Mouse (Mus musculus) kidney, adult 9 months (tissue): ENCODE results near the gene Cdc5l.
"Not testable (repeated sequence)": the region's sequence is repeated elsewhere in the genome, so short reads cannot be mapped to it uniquely, and the experiment has no call there.

ENCODE experiments used
- DNase-seq: peaks from one replicate; pipeline ENCODE4 v3.0.0; 2022

Cdc5l gene

DNA sequence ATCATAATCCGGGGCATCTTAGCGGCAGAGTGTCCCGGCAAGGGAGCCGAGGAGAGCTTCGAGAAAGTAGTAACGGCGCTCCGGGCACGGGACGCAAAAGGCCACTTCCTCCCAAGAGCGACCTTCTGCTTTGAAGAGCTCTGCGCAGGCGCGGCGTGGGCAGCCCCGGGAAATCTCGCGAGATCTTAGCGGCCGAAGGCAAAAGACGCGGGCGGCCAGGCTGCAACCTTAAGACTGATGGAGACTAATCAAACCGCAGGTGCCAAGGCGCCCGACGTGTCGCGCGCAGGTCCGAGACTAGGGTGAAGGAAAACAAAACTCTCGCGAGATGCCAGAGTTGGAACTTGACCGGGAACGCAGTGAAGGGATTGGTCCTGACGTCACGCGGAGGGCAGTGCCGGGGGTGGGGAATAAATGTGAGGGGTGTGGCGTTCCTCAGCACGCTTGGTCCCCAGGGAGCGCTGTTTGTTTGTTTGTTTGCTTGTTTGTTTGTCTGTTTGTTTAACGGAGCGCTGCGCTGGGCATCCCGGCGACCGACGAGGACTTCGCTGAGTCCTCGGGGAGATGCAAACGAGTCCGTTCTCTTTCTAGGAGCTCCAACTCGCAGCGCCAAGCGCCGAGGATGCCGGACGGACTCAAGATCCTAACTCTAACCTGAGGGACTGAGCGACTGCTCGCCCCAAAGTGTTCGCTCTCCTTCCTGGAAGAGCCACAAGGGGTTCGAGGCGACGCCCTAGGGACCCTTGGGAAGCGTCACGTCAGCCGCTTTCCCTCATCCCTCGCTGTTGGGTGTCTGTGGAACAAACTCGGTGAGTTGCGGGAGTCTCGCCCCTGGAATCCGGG is at the start of gene Cdc5l:
Gene Cdc5l, minus strand, starts transcription at position 319 of the 843 bp plus-strand sequence.
- DNase-seq, result peak; percentile 99

GRCm38 (mm10) chr17:45480429-45480828 is 46.9 kb upstream of the Cdc5l start:
- no peak for DNase-seq

- peak; percentile 74 for DNase-seq
Measured at GRCm38 (mm10) chr17:45478234-45478825, 44.8 kb upstream of the Cdc5l start.

DNA sequence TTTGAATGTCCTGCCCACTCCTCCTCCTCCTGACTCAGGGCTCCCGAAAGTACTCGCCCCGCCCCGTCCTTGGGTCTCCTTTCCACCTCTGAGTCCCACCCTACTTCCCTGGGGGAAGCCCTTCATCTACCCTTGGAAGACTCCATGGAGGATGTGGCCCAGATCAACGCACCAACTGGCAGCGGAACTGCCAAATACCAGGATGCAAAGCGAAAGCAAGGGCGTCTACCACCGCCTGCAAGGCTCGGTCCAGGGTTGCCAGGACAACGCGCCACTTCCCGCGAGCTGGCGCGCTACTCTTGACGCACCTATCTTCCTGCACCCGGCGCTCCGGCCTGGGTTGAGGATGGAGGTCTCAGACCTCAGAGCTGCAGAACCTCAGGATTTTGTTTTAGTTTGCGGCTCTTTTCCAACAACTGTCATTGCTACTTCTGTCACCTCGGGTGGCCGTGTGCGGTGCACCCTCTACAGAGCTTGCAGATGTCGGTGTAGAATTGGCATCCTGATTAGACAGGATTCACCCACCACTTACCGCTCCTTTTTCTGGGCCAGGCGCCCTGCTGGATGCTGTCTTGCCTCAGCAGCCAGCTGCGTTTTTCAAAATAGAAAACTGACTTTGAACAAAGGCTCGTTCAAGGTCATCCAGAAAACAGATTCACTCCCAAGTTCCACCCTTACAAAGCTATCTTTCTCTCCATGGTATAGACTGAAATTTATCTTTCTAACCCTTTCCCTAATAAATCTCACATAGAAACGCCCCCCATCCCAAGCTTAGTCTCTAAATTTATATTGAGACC is 41.3 kb upstream of the Cdc5l start, which contains the start of gene Spats1:
Gene Spats1, minus strand, starts transcription at position 747 of the 797 bp plus-strand sequence.
- peak; percentile 35 for DNase-seq

DNA sequence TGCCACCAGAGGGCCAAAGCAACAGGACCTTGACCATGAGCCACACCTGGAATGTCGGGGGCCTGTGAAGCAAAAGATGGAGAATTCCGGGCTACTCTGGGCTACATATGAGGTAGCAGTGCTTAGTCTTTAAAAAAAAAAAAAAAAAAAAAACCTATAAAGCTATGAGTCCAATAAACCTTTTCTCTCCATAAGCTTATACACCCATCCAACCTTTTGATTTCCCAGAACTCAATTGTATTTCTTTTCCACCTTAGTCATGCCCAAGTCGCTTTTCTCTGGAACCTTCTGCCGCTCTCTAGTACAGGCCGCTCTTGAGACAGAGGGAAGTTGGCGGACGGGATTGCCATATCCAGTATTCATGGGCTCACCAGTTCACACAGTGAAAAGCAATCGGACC is 40.6 kb upstream of the Cdc5l start:
- DNase-seq, result no peak

DNA sequence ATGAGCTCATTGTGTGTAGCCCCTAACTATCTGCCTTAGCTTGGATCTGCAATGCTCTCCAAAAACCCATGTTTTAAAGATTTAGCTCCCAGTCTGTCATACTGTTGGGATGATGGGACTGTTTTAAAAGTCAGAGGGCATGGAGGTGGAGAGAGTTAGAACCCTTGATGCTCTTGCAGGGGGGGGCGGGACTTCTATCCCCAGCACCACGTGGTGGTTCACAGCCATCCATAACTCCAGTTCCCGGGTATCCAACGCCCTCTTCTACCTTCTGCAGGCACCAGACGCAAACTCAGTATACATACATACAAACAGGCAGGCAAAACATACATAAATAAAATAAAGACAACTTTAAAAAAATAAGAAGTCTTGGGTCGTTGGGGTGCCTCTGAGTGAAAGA is 40.1 kb upstream of the Cdc5l start:
- DNase-seq, result no peak

GRCm38 (mm10) chr17:45470726-45471125 is 37.2 kb upstream of the Cdc5l start:
- DNase-seq, result no peak

DNA sequence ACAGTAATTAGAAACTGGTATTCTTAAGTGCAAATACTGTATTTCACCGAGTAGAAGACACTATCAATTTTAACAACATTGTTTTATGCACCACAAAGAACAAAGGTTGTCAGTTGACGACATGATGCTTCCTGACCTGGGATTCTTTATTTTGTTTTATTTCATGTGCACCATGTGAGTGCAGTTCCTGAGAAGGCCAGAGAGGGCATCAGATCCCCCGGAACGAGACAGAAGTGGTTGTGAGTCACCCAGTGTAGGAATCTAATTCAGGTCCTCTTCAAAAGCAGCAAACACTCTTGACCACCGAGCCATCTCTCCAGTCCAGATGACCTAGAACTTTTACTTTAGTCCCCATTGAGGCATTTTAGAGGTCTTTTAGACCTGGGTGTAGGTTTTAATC is 34.8 kb upstream of the Cdc5l start:
- DNase-seq, result no peak

- DNase-seq, result no peak
Measured at GRCm38 (mm10) chr17:45466701-45467100, 33.2 kb upstream of the Cdc5l start.

GRCm38 (mm10) chr17:45464255-45464654 is 30.7 kb upstream of the Cdc5l start:
- no peak for DNase-seq

DNA sequence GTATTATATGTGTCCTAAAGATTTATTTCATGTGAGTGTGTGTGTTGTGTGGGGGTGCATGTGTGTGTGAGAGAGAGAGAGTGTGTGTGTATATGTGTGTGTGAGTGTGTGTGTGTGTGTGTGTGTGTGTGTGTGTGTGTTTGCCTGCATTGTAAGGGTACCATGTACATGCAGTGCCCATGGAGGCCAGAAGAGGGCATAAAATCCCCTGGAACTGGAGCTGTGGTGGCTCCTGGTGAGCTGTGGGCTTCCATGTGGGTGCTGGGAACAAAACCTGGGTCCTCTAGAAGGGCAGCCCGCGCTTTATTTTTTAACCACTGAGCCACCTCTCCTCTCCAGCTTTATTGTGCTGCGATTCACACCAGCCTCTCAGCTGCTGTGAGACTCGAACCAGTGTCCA is 29.0 kb upstream of the Cdc5l start:
- DNase-seq, result no peak

- no peak for DNase-seq
Measured at GRCm38 (mm10) chr17:45459062-45459461, 25.5 kb upstream of the Cdc5l start.

DNA sequence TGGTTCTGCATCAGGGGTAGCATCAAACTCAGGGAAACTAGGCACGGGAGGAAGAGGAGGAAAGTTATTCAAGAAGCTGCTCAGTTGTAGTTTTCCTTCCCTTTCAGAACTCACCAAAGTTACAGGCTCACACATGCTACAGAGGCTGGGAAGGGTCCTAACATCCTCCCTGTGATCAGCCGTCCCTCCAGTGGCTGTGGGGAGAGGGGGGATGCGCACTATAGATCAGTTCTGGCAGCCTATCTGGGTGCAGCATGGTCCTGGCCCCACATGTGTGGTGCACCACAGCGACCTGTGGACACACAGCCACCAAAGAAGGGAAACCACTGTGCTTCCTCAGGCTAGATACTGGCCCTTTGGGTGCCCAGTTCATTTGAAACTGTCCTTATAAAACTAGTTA is 25.0 kb upstream of the Cdc5l start:
- no peak for DNase-seq

GRCm38 (mm10) chr17:45457487-45457886 is 23.9 kb upstream of the Cdc5l start:
- no peak for DNase-seq

- DNase-seq, result no peak
Measured at GRCm38 (mm10) chr17:45456260-45457152, 23.0 kb upstream of the Cdc5l start.

GRCm38 (mm10) chr17:45455783-45456182 is 22.2 kb upstream of the Cdc5l start:
- not testable (repeated sequence) for DNase-seq

DNA sequence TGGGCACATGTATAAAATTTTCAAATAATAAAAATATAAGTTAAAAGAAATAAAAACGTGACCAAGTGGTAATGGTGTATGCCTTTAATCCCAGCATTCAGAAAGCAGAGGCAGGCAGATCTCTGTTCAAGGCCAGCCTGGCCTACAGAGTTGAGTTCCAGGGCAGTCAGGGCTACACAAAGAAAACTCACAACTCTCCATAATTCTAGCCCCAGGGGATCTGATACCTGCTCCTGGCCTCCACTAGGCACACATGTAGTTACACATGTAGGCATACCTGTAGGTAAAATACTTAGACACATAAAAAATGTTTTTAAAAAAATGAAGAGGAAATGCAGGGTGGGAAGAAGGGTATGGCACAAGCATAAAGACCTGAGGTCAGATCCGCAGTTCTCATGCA is 21.3 kb upstream of the Cdc5l start:
- no peak for DNase-seq

GRCm38 (mm10) chr17:45452271-45452670 is 18.7 kb upstream of the Cdc5l start:
- no peak for DNase-seq

- no peak for DNase-seq
Measured at GRCm38 (mm10) chr17:45450153-45450552, 16.6 kb upstream of the Cdc5l start.

DNA sequence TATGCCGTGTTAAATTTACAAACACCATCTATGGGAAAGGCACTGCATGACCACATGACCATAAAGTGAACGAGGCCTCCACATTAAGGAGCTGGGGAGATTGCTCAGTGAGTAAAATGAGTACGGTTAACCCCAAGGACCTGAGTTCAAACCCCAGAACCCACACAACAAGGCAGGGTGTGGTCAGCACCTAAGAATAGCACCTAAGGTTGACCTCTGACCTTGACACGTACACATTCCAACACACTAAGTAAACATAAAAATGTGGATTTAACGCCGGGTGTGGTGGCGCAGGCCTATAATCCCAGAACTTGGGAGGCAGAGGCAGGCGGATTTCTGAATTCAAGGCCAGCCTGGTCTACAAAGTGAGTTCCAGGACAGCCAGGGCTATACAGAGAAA is 16.0 kb upstream of the Cdc5l start:
- no peak for DNase-seq

GRCm38 (mm10) chr17:45447063-45447462 is 13.5 kb upstream of the Cdc5l start:
- DNase-seq, result no peak

DNA sequence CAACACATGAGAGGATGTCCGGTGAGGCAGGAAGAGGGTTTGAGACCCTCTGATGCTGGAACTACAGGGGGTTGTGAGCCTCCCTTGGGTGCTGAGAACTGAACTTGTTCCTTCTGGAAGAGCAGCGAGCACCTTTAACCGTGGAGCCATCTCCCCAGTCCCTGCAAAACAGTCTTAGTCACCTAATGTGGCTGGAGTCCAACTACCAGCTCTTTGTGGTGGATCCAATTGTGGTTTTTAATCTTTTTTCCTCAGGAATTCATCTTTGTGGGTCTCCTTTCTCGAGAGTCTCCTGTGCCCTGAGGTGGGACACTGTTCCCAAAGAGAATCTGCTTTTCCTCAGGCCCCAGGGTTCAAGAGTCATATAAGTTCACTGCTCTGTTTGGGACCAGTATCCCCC is 12.4 kb upstream of the Cdc5l start:
- no peak for DNase-seq

DNA sequence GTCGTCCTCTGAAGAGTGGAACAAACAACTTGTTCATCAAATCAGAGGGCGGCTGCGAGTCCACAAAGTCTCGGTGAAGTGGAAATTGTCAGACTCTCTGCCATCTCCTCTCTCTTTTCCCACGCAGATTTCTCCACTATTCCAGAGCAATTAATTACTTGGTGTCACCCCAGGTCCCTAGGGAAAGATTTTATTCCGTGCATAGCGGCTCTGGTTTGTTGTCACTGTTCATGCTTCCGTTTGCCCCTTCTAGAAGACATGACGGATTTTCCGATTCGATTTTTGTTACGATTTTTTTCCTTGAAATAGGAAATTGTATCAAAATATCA is 689 bp upstream of the Cdc5l start:
- peak; percentile 36 for DNase-seq
